8 mouse cellular contexts compared by ENCODE assay signal in genomic region chr6:83866423-83866822, GRCm38 (mm10). TPM values are rescaled to one million over a fixed set of nuclear protein-coding genes. Genes with fewer than 3 reads are reported as not detected.
DNase-seq lines count a peak whose midpoint lies in the region; ATAC-seq and TF ChIP-seq lines count a peak whose summit lies in the region.

No protein-coding gene starts in this region.

- DNase-seq in kidney, adult 2 months: peak; percentile 2
- DNase-seq in kidney, adult 18-20 months: no peak
- DNase-seq in embryonic facial prominence, embryonic 11.5 days (ENCODE audit: low spot score): peak; percentile 6
- no peak for DNase-seq in heart, postnatal 0 days (ENCODE audit: low spot score)
- no peak for DNase-seq in midbrain, embryonic 10.5 days (ENCODE audit: low spot score)
- DNase-seq in right cerebral cortex, adult 2 months (ENCODE audit: low spot score in 2 of 2): no peak
- DNase-seq in frontal cortex, postnatal 14 days (ENCODE audit: low spot score in 2 of 2): no peak
- DNase-seq in embryo, embryonic 11 days: no peak

- H3K9ac ChIP-seq in embryonic facial prominence, embryonic 11.5 days (replicated peaks; ENCODE audit: low read length): no peak overlapping the region
- no peak overlapping the region for H3K9ac ChIP-seq in heart, postnatal 0 days (replicated peaks; ENCODE audit: low read depth, low read length)

- no peak for TF ChIP-seq CTCF in kidney, adult 2 months (conservative IDR thresholded peaks at IDR 0.05; ENCODE audit: insufficient read depth, insufficient read length, low read depth, low read length)
- no peak for TF ChIP-seq CTCF in heart, postnatal 0 days (IDR thresholded peaks at IDR 0.05; ENCODE audit: low read depth)

- H3K4me3 ChIP-seq in kidney, adult 2 months (ENCODE audit: insufficient read depth, low read depth, low read length): no peak overlapping the region
- H3K4me3 ChIP-seq in embryonic facial prominence, embryonic 11.5 days (ENCODE audit: low read depth, low read length): no peak overlapping the region
- peak overlapping the region; percentile 69; the same call in 1 of the 2 replicates for H3K4me3 ChIP-seq in heart, postnatal 0 days (ENCODE audit: low read depth, low read length)
- peak overlapping the region; percentile 74 for H3K4me3 ChIP-seq in midbrain, embryonic 10.5 days

- H3K27me3 ChIP-seq in kidney, adult 2 months (replicated peaks; ENCODE audit: control insufficient read depth, insufficient read depth, low read length): no peaks in the 10 kb centered on the region
- H3K27me3 ChIP-seq in embryonic facial prominence, embryonic 11.5 days (ENCODE audit: control insufficient read depth, insufficient read depth, low read length): 0 out of 2 replicates have a peak, but pooled peaks cover 3% of the 10 kb centered on the region
- H3K27me3 ChIP-seq in heart, postnatal 0 days (ENCODE audit: control insufficient read depth, insufficient read depth, low read length): no peaks in the 10 kb centered on the region
- peaks cover 25% of the 10 kb centered on the region for H3K27me3 ChIP-seq in midbrain, embryonic 10.5 days (ENCODE audit: low read depth, poor library complexity, severe bottlenecking)

- WGBS in kidney, adult 2 months: 25% methylated on average over 4 of the region's 4 CpGs
- WGBS in embryonic facial prominence, embryonic 11.5 days: 34% methylated on average over 4 of the region's 4 CpGs
- WGBS in heart, postnatal 0 days: 30% methylated on average over 4 of the region's 4 CpGs
- 41% methylated on average over 4 of the region's 4 CpGs for WGBS in midbrain, embryonic 10.5 days

- TF ChIP-seq POLR2A in kidney, adult 2 months (IDR thresholded peaks at IDR 0.05; ENCODE audit: low read depth, low read length): no peak

- no peak for ATAC-seq in embryonic facial prominence, embryonic 11.5 days (replicated peaks; ENCODE audit: insufficient number of reproducible peaks, low FRiP score, low TSS enrichment, low read depth)
- no peak for ATAC-seq in heart, postnatal 0 days (ENCODE audit: insufficient read depth, low read depth)

- no peak overlapping the region for H3K4me2 ChIP-seq in embryonic facial prominence, embryonic 11.5 days (ENCODE audit: low read depth, low read length)
- peak overlapping the region; percentile 79; the same call in 1 of the 2 replicates for H3K4me2 ChIP-seq in heart, postnatal 0 days (ENCODE audit: low read depth, low read length)

- H3K9me3 ChIP-seq in embryonic facial prominence, embryonic 11.5 days (replicated peaks; ENCODE audit: control insufficient read depth, low read length): no peaks in the 10 kb centered on the region
- no peaks in the 10 kb centered on the region for H3K9me3 ChIP-seq in heart, postnatal 0 days (replicated peaks; ENCODE audit: control insufficient read depth, low read length)
- H3K9me3 ChIP-seq in midbrain, embryonic 10.5 days (replicated peaks): no peaks in the 10 kb centered on the region

- no peak overlapping the region for H3K27ac ChIP-seq in kidney, adult 2 months (ENCODE audit: insufficient read depth, low read depth, low read length)
- H3K27ac ChIP-seq in embryonic facial prominence, embryonic 11.5 days (replicated peaks; ENCODE audit: low read depth, low read length): no peak overlapping the region
- H3K27ac ChIP-seq in heart, postnatal 0 days (ENCODE audit: low read depth): no peak overlapping the region
- 0 out of 2 replicates have a peak overlapping the region, but pooled peaks have one; percentile 82 for H3K27ac ChIP-seq in midbrain, embryonic 10.5 days (replicated peaks)

- TF ChIP-seq EP300 in heart, postnatal 0 days (IDR thresholded peaks at IDR 0.05; ENCODE audit: low read depth): no peak

- H3K36me3 ChIP-seq in kidney, adult 2 months (ENCODE audit: control insufficient read depth, insufficient read depth, low read length): no peaks in the 10 kb centered on the region
- H3K36me3 ChIP-seq in embryonic facial prominence, embryonic 11.5 days (replicated peaks; ENCODE audit: control insufficient read depth, insufficient read depth, low read depth, low read length): no peaks in the 10 kb centered on the region
- H3K36me3 ChIP-seq in heart, postnatal 0 days (replicated peaks; ENCODE audit: control insufficient read depth, insufficient read depth, low read length): no peaks in the 10 kb centered on the region
- H3K36me3 ChIP-seq in midbrain, embryonic 10.5 days: no peaks in the 10 kb centered on the region

- H3K4me1 ChIP-seq in kidney, adult 2 months (ENCODE audit: control insufficient read depth, insufficient read depth, low read length): no peaks in the 10 kb centered on the region
- no peaks in the 10 kb centered on the region for H3K4me1 ChIP-seq in embryonic facial prominence, embryonic 11.5 days (ENCODE audit: control insufficient read depth, insufficient read depth, low read length)
- 0 out of 2 replicates have a peak, but pooled peaks cover 5% of the 10 kb centered on the region for H3K4me1 ChIP-seq in heart, postnatal 0 days (ENCODE audit: control insufficient read depth, insufficient read depth)
- H3K4me1 ChIP-seq in midbrain, embryonic 10.5 days: peaks cover 19% of the 10 kb centered on the region

RNA-seq across cellular contexts. Expression of gene Zfp638, which starts 0.5 kb away (rescaled TPM):
- 6.2 and 7.4 TPM in 2 replicates for polyA plus RNA-seq in kidney, adult 2 months (2012; rRNA removed)
- polyA plus RNA-seq in embryonic facial prominence, embryonic 11.5 days (2014; fragmentation: Nextera tagmentation; extraction: Ambion mirVana): 101 and 116 TPM in 2 replicates
- 40.4 and 92.4 TPM in 2 replicates for total RNA-seq in heart, postnatal 0 days (2014; rRNA removed; ENCODE audit: low replicate concordance)
- 28.5 and 31.9 TPM in 2 replicates for polyA plus RNA-seq in heart, postnatal 0 days (2015; fragmentation: Nextera tagmentation; extraction: Ambion mirVana)
- 67.2 and 72.9 TPM in 2 replicates for polyA plus RNA-seq in midbrain, embryonic 10.5 days (2016; fragmentation: Nextera tagmentation; extraction: Ambion mirVana)

RNA-seq across cellular contexts. Expression of gene Paip2b, which starts 34.9 kb away (rescaled TPM):
- polyA plus RNA-seq in kidney, adult 2 months (2012; rRNA removed): 7.1 and 10.0 TPM in 2 replicates
- polyA plus RNA-seq in embryonic facial prominence, embryonic 11.5 days (2014; fragmentation: Nextera tagmentation; extraction: Ambion mirVana): 20.1 and 21.7 TPM in 2 replicates
- total RNA-seq in heart, postnatal 0 days (2014; rRNA removed; ENCODE audit: low replicate concordance): 26.8 and 40.2 TPM in 2 replicates
- 11.6 and 13.0 TPM in 2 replicates for polyA plus RNA-seq in heart, postnatal 0 days (2015; fragmentation: Nextera tagmentation; extraction: Ambion mirVana)
- polyA plus RNA-seq in midbrain, embryonic 10.5 days (2016; fragmentation: Nextera tagmentation; extraction: Ambion mirVana): 18.6 and 20.5 TPM in 2 replicates

Comparison
In these comparisons a context has a peak if more than half of its experiments do, and no peak if none do; other contexts are left out.
1. DNase-seq: peak in kidney, adult 2 months (single experiment) and embryonic facial prominence, embryonic 11.5 days (single experiment); none in kidney, adult 18-20 months (single experiment), heart, postnatal 0 days (single experiment), midbrain, embryonic 10.5 days (single experiment), right cerebral cortex, adult 2 months (0 of 2), frontal cortex, postnatal 14 days (0 of 2) and embryo, embryonic 11 days (single experiment).
2. H3K4me3 ChIP-seq: peak in heart, postnatal 0 days (single experiment) and midbrain, embryonic 10.5 days (single experiment); none in kidney, adult 2 months (single experiment) and embryonic facial prominence, embryonic 11.5 days (single experiment).